Mouse (Mus musculus): ENCODE data around the gene Ercc5.

Ercc5 gene

GRCm38 (mm10) chr1:44147563-44148381, at the start of gene Ercc5:
TSS of gene Ercc5 (plus strand) at chr1:44147744.
- peak; percentile 92 for DNase-seq (ENCODE audit: low read depth, low spot score)

GRCm38 (mm10) chr1:44101448-44102225, 45.9 kb upstream of the Ercc5 start:
- peak; percentile 33 for DNase-seq (ENCODE audit: low read depth, low spot score)

- peak; percentile 97 for DNase-seq (ENCODE audit: low read depth, low spot score)
Measured at GRCm38 (mm10) chr1:44102259-44102717, 45.3 kb upstream of the Ercc5 start, which contains the start of gene Tex30. TSS of gene Tex30 (minus strand) at chr1:44102441.

GRCm38 (mm10) chr1:44102939-44103338, 44.6 kb upstream of the Ercc5 start:
- peak; percentile 10 for DNase-seq (ENCODE audit: low read depth, low spot score)

GRCm38 (mm10) chr1:44117571-44117970, 30.0 kb upstream of the Ercc5 start:
- DNase-seq (ENCODE audit: low read depth, low spot score): no peak

GRCm38 (mm10) chr1:44118239-44119054, 29.1 kb upstream of the Ercc5 start, which contains the start of the genes Kdelc1 and Bivm:
TSS of gene Kdelc1 (minus strand) at chr1:44118808.
TSS of gene Bivm (plus strand) at chr1:44118957.
- DNase-seq (ENCODE audit: low read depth, low spot score): peak; percentile 95

- peak; percentile 75 for DNase-seq (ENCODE audit: low read depth, low spot score)
Measured at GRCm38 (mm10) chr1:44119201-44120073, 28.1 kb upstream of the Ercc5 start.

GRCm38 (mm10) chr1:44120074-44120406, 27.5 kb upstream of the Ercc5 start:
- no peak for DNase-seq (ENCODE audit: low read depth, low spot score)

- DNase-seq (ENCODE audit: low read depth, low spot score): no peak
Measured at GRCm38 (mm10) chr1:44122256-44122655, 25.3 kb upstream of the Ercc5 start.

GRCm38 (mm10) chr1:44125590-44125989, 22.0 kb upstream of the Ercc5 start:
- no peak for DNase-seq (ENCODE audit: low read depth, low spot score)

GRCm38 (mm10) chr1:44129929-44130581, 17.5 kb upstream of the Ercc5 start:
- no peak for DNase-seq (ENCODE audit: low read depth, low spot score)

GRCm38 (mm10) chr1:44140232-44140631, 7.3 kb upstream of the Ercc5 start:
- no peak for DNase-seq (ENCODE audit: low read depth, low spot score)

- DNase-seq (ENCODE audit: low read depth, low spot score): no peak
Measured at GRCm38 (mm10) chr1:44142747-44143146, 4.8 kb upstream of the Ercc5 start.

GRCm38 (mm10) chr1:44148706-44149105, 1.2 kb downstream of the Ercc5 start:
- peak; percentile 31 for DNase-seq (ENCODE audit: low read depth, low spot score)

GRCm38 (mm10) chr1:44155287-44155686, 7.7 kb downstream of the Ercc5 start:
- no peak for DNase-seq (ENCODE audit: low read depth, low spot score)

GRCm38 (mm10) chr1:44158317-44158716, 10.8 kb downstream of the Ercc5 start:
- no peak for DNase-seq (ENCODE audit: low read depth, low spot score)

- no peak for DNase-seq (ENCODE audit: low read depth, low spot score)
Measured at GRCm38 (mm10) chr1:44161818-44162217, 14.3 kb downstream of the Ercc5 start.

- DNase-seq (ENCODE audit: low read depth, low spot score): no peak
Measured at GRCm38 (mm10) chr1:44162389-44162788, 14.8 kb downstream of the Ercc5 start.

- DNase-seq (ENCODE audit: low read depth, low spot score): no peak
Measured at GRCm38 (mm10) chr1:44167859-44168383, 20.4 kb downstream of the Ercc5 start.

- no peak for DNase-seq (ENCODE audit: low read depth, low spot score)
Measured at GRCm38 (mm10) chr1:44172656-44173055, 25.1 kb downstream of the Ercc5 start.
